Mouse (Mus musculus) mature B cell (primary cell): ENCODE results near the gene Ccni.

Experiments used
- in situ Hi-C: fragments of 300-500 bp; cut with MboI; formaldehyde crosslinking; loops from 2 replicates; pipeline ENCODE4 v1.14.3; 2019

Ccni gene

DNA sequence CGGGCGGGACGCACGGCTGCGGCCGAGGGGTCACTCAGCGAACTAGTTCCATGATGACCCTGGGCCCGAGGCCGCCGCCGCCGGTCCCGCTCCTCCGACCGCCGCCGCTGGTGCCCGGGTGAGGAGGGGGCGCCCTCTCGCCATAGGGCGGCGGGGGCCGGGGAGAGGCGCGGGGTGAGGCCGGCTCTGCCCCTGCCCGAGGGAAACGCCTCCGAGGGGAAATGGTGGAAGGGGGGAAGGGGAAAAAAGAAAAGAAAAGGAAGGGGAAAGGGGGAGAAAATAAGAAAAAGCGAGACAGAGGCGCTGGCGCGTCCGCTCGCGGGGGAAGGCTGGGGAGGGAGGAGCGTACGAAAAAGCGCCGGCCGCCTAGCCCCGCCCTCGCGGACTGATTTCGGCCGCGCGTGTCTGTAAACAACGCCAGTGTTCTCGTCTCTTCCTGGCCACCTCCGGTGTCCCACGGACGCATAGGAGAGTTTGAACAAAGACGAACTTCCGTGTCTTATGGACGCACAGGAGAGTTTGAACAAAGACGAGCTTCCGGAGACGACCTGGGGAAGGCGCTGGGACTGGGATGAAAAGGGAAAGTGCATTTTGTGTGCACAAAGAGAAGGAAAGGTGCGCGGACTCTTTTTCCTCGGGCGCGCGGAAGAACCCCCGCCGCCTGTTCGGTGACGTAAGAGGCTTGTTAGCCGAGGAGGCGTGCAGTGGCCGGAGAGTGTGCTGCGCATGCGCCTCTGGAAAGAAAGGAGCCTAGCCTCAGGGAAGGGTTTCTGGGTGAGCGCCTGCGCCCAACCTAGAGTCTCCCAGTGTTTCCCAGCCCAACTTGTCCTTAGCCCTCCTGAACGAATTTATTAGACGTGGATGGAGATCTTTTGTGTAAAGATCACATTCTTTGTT, at the start of gene Ccni, which contains the start of gene 2010109A12Rik:
Gene Ccni (minus strand): TSS at position 387 of the 897 bp plus-strand sequence.
Gene 2010109A12Rik (plus strand): TSS at position 410 of the 897 bp plus-strand sequence.
- in situ Hi-C loops, result no loop called here

DNA sequence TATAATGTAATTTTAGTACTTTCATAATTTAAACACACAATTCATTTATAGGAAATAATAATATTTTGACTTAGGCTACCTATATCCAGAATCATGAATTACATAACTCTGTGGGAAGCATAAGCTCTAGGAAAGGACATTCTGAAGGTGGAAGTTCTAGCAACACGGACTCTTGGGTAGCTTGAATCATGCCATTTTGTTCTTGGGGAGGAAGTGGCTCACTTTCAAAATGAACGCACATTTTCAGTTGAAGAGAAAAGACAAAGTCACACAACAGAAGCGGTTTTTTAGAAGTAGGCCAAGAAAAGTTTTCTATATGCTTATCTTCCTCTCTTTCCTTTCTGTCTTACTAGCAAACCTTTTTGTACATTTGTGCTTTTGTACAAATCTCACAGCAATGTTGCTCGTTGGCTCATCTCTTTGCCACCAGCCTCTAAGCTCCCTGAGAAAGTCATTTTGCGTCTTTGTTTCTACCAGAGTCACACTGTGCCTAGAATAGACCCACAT, 49.5 kb upstream of the Ccni start:
- in situ Hi-C loops, result no loop called here

DNA sequence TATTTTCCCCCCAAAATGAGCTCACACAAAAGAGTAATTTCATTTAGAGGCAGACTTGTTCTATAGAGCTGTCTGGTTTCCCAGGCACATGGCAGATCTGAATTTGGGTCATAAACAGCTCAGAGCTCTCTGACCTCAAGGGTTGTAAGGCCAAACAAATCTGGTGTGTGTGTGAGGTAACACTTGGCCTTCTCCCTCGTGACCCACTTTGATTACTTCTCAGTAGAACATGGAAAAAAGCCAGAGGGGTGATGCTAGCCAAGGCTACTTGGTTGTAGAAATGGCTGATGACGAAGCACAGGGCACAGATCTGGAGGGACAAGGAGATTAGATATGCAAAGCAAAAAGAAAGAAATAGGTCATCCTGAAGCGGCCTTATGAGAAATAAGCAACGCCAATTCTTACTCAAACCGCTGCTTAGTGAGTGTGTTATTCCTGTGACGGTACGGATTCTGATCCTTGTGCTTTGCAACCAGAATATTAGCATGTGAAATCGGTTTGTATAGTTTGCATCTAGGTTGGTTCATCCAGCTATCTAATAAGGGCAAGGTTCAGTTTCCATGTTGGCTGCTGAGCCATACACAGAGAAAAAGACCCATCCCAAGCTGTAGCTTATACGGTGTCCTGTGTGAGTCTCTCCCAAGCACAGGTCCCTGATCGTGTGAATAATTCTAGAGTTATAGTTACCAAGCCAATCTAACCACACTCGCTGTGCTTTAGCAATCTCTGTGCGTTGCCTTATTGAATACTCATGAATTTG, 44.9 kb upstream of the Ccni start:
- in situ Hi-C loops, result no loop called here

DNA sequence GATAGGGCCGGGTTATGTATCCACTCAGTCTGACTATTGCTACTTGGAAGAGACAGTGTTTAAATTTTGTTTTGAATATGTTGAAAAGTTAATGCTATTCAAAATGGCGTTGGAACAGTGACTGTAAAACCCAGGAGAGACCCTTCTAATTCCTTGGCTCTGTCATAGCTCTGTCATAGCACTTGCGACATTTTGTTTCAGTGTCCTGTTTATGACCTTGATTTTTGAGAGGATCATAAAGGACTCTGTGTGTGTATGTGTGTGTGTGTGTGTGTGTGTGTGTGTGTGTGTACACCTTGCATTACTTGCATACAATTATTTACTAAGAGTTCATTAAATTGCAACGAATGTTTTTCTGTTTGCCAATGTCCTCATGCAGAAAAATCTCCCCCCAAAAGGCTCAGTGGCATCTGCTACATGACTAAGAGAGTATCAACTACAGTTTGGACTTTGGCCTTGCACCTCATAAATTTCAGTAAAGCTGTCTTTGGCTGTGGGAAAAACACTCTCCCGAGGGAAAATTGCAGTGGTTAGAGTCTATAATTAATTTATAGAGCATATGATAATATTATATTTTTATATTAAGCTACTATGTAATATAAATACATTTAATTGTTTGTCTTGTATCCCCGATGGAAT, 43.8 kb upstream of the Ccni start:
- in situ Hi-C loops, result no loop called here

DNA sequence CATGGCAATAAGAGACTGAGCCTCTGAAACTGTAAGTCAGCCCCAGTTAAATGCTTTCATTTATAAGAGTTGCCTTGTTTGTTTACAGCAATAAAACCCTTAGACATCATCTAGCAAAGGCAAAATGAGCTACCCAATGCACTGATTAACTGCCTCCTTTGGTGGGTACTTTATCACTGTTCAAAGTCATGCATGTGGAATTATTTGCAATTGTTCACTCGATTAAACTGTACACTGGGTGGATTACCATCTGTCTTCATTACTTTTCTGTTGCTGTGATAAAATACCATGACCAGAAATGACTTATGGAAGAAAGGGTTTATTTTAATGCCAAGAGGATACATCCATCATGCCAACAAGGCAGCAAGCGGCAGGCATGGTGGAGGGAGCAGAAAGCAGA, 39.0 kb upstream of the Ccni start:
- in situ Hi-C loops, result no loop called here

DNA sequence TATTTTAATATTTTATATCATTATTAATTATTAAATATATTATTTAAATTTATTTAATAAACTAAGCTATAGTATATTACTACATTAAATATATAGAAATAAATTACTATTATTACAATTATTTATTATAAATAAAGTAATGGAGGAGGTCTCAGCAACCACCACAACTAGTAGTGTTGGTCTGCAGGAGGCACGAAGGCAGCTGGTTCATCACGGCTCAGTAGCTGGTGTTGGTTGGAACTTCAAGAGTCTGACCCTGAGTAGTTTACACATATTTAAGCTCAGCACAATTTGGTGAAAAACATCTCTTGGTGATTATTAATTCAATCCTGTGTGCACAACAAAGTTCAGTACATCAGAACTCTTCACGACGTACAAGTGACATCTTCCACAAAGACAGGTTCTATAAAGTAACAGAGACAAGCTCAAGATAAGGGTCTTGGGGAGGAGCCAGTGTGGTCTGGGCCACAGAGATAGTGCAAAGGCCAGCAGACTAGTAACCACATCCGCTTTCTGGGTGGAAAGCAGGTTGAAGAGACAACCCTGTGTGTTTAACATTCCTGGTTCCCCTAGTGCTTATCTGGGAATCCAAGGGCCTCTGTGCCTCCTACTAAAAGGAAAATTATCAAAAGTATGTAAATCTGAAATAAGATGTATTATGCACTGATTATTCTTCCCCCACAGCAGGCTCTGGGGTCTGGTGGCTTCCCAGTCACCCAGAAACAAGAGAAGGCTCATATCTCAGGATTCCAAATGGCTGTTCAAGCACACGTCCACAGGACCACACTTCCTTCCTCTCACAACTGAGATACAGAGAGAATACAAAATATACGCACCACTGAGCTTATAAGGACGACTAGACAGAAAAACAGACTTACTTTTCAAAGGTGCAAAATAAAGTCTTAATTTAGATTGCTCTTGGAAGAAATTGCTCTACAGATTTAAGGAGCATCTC, 33.6 kb upstream of the Ccni start:
- in situ Hi-C loops, result no loop called here

DNA sequence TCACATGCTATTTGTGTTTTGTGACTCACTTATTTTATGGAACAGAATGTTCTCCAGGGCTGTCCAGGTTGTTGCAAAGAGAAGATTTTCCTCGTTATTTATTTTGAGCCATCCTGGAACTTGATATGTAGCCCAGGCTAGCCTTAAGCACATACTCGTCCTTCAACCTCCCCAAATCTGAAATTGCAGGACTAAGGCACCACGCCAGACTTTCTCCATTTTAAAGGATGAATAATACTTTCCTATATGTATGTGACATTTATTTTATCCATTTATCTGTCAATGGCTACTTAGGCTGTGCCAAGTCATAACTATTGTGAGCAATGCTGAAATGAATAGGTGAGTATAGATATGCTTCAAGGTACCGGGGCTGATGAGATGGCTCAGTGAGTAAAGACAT, 30.2 kb upstream of the Ccni start:
- in situ Hi-C loops, result no loop called here

DNA sequence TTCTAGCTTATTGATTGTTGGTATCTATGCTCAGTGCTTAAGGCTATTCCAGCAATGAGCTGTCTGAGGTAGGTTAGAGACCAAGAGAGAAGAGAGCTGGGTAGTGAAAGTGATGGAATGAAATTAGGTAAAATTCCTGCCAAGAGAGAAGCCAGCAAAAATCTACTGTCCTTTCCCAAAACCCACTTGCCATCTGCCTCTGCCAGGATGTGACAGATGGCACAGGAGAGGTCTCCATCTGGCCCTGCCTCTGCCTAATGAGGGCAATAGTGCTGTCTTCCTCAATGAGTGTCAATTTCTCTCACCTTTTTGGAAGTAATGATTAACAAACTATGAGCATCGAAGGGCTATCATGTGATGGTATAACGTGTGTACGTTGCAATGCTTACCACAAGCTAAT, 29.6 kb upstream of the Ccni start:
- in situ Hi-C loops, result no loop called here

DNA sequence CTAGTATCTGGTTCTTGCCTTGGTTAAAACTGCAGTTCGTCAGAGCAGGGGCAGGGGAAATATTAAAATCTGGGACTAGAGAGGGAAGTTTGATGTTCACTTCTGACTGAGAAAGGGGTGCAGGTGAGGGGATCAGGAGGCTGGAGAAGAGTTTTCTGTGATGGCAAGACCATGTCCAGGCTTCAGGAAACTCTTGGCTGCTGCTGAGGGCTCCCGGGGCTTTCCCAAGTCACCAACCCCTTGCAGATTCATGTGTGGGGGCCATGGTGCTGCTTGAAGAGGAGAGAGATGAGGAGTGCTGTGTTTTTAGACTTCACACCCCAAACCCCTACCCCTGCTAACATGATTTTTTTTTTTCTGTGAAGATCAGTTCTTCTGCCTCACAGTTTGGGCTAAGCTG, 28.3 kb upstream of the Ccni start:
- in situ Hi-C loops, result no loop called here

DNA sequence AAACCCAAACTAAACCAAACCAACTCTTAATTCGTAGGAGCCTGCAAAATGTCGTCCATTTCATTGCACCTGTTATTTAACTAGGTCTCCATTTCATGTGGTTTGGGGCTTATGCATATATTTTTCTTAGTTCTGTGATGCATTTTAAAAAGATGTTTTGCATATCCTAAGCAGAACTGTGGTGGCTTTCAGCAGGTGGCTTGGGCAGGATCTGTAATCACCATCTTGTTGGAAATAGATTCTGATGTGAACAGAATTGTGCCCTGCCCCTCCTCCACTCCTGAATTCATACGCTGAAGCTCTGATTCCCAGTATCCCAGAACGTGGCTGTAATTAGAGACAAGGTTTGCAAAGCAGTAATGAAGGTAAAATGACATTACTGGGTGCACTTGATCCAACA, 27.8 kb upstream of the Ccni start:
- in situ Hi-C loops, result no loop called here

DNA sequence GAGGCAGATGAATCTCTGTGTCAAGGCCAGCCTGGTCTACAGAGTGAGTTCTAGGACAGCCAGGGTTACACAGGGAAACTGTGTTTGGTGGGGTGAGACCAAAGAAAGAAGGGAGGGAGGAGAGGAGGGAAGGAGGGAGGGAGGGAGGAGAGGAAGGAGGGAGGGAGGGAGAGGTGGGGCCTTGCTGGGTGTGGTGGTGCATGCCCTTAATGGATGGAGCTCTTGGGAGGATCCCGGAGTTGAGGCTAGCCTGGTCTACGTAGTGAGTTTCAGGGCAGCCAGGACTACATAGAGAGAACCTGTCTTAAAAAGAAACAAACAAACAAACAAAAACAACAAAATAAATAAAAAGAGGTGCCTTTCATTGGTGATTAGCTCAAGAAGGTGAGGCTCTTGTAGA, 26.5 kb upstream of the Ccni start:
- in situ Hi-C loops, result no loop called here

DNA sequence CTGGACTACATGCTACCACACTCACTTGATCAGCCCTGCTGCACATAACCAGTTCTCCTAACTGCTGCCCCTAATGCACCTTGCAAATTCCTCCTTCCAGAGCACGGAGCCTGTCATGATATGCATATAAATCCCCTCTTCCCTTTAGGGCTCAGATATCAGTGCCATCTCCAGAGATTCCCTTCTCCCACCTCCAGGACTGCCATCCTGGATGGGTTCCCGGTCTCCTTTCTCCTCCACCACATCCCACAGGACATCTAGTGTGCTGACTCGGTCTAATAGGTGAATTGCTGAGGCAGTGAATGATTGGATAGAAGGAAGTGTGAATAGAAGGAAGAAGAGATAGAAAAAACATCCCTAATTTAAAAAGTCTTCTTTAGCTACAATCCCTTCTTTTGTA, 25.4 kb upstream of the Ccni start:
- in situ Hi-C loops, result no loop called here

DNA sequence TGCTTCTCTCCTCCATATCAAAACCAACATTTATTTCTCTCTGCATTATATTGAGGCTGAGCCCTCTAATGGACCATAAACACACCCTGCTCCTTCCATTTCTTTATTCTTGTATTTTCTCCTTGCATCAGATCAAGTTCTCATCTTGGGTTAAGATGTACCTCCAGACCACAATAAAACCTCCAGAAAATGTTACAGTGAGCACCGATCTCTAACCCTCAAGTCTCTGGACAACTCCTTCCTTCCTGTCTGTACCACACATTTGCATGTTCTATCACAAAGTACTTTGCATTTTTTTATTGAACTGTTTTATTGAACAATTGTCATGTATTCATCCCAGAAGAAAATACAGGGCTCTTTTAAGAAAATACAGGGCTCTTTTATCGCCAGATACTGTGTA, 23.2 kb upstream of the Ccni start:
- in situ Hi-C loops, result no loop called here

DNA sequence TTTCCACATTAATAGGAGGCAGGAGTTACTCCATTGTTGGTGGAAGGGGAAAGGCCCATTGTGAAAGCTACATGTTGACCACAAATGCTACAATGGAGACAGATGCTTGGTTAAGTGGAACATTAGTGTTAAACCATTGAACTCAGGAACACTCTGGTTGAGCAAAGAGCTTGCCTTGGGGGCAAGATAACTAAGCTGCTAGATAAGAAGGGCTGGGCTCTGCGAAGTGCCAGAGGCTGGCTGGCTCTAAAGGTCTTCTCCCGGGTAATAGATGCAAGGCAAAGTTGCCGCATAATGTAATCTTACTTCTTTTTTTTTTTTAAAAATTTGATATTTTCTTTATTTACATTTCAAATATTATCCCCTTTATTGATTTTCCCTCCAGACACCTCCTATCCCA, 20.9 kb upstream of the Ccni start:
- in situ Hi-C loops, result no loop called here

DNA sequence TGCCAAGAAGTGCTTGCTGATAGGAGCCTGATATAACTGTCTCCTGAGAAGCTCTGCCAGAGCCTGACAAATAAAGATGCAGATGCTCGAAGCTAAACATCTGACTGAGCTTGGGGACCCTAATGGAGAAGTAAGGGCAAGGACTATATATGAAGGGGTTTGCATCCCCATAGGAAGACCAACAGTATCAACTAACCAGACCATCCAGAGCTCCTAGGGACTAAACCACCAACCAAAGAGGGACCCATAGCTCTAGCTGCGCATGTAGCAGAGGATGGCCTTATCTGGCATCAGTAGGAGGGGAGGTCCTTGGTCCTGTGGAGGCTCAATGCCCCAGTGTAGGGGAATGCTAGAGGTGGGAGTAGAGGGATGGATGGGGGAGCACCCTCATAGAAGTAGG, 18.3 kb upstream of the Ccni start:
- in situ Hi-C loops, result no loop called here

DNA sequence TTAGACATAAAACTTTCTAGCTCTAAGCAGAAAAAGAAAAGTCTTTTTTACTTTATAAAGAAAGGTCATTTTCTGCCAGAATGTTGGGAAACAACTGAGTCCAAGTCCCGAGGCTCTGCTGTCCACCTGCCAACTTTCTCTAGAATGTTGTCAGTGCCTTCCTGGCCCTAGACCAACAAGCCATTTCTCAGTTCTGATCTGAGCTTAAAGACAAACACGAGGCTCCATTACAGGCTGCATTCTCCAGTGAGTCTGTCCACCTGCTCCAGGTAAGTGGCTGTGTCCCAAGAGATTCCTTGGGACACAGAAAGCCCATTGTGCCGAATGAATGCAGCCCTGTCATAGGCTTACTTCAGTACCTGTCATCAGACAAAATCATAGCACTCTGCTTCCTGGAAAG, 15.4 kb upstream of the Ccni start:
- in situ Hi-C loops, result no loop called here

DNA sequence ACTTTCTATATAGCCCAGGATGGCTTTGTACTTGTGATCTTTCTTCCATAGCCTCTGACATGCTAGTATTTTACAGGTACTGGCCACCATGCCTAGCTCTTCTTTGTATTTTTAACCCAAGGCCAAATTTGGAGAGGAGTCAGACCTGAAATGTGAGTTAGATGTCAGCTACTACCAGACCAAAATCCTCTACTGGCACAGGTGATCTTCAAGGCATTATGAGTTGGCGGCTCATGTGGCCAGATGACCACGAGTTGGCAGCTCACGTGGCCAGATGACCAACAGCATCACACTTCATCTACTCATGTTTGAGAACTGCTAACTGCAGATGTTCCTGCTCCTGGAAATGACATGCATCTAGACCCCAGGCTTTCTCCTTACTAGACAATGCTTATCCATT, 12.1 kb upstream of the Ccni start:
- in situ Hi-C loops, result no loop called here

DNA sequence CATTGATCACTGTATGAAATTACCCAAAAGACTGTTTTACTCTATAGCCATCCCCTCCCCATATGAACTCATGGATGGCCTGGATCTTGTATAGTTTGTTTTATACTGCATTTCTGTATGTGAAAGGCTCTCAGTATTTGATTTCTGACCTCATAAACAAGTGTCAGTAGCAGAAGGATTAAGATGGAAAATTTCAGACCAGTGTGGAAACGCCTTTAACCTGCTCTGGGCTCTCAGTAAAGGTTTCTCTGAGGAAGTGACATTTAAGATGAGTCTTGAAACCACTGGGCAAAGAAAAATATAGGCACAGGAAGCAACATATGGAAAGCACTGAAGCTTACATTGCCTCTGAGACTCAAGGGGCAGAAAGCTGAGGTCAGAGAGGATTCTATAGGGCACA, 1.3 kb upstream of the Ccni start:
- in situ Hi-C loops, result no loop called here

DNA sequence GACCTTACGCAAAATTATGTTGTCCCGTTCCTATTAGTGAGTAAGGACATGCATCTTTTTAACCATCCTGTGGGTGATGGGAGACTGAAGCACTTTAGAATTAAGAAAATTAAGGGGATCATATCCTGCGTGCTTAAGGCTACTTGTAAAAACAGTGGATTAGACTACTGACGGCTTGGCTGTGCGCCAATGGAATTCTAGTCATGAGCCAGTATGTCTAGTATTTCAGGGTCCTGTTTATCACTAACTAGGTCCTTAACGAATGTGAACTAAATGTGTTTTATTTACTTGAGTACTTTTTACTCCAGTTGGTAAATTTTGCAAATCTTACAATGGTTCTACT, 682 bp upstream of the Ccni start:
- in situ Hi-C loops, result no loop called here

DNA sequence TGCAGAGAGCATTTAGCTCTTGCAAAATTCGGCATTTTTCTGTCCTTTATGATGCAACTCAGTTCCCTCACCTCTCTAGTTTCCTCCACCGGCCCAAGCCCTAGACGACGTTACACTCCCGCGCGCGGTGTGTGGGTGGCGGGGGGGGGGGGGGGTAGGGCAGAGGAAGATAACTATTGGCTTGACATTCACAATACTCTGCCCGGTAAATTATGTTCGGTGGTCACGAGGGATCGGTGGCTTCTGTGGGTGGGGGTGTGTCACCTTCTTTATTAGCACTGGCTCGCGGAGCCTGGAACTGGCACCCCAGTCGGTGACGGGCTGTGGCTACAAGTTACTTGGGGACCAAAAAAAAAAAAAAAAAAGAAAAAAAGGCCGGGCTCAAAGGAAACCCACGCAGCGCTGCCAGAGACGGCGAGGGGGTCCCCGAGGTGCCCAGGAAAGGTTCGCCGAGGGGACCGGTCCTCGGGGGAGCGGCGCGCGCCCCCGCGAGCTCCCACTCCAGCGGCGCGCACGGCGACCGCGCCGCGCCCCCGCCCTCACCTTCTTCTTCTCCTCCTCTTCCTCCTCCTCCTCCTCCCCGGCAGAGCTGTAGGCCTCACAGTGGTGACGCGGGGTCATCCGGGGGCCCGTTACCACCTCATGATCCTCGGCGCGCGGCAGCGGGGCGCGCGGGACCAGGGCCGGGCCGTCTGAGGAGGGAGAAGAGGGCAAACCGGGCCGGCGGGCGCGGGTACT, 755 bp downstream of the Ccni start:
- in situ Hi-C loops, result no loop called here

DNA sequence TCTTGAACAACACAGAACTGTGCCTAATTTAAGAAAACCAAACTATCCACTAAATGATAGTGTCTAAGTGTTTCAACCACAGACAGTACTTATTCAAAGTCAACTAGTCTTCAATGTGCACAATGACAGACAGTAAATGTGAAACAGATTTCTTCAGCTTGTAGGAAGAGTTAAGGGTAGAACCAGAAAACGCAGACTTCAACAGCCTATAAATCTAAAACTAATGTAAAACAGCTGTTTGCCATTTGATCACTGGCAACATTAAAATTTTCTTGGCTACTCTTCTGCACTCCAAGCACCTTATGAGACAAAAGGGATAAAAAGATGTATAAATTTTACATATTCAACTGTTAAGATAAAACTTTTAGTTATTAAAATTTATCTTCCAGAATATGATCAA, 5.1 kb downstream of the Ccni start:
- in situ Hi-C loops, result loop anchor here (5.0 kb wide), 1 partner anchor 66 kb away; the partner anchor contains the start of gene Ccng2
